ENCODE assay signal across 14 mouse cellular contexts in the genomic region with DNA sequence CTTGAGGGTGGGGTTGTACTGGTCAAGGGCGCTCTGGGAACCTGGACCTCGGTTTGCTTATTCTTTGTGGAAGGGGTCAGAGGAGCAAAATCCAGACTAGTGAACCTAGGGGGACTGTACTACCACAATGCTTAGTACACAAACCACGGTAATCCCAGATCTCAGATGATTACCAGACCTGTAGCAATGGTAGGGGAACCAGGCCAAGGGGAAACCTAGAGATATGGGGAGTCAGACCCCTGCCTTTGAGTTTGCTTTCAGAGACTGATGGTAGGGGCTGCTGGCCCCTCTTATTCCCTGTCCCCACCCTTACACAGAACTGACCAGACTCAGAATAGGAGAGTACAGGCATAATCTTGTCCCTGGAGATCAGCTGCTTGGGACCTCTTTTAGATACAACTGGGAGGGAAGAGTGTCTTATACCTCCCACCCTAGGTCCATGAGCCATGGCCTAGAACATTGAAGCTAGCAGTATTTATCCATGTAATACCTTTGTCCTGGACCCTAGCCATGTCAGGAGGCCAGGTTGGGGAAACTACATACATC. TPM values are rescaled to one million over a fixed set of nuclear protein-coding genes. Genes with fewer than 3 reads are reported as not detected.
DNase-seq lines count a peak whose midpoint lies in the region; ATAC-seq and TF ChIP-seq lines count a peak whose summit lies in the region.
"Had no signal": no experiment of that assay in that cellular context is flagged by ENCODE, and none has a peak within 500 bp of the region (broad histone marks: within the 10 kb centered on the region; RNA-seq: fewer than 3 reads in every experiment).

No protein-coding gene starts in this region.

- peaks cover 76% of the 10 kb centered on the region for H3K27me3 ChIP-seq in kidney, postnatal 0 days (ENCODE audit: insufficient read depth, low read length)
- peaks cover 98% of the 10 kb centered on the region for H3K27me3 ChIP-seq in forebrain, embryonic 13.5 days
- peaks cover 34% of the 10 kb centered on the region for H3K27me3 ChIP-seq in hindbrain, postnatal 0 days (ENCODE audit: insufficient read depth, low read length)
- H3K27me3 ChIP-seq in neural tube, embryonic 14.5 days (ENCODE audit: control insufficient read depth, insufficient read depth, low read length): peaks cover 21% of the 10 kb centered on the region

- 28% methylated on average over 3 of the region's 3 CpGs for WGBS in kidney, postnatal 0 days
- WGBS in forebrain, embryonic 13.5 days: 8% methylated on average over 3 of the region's 3 CpGs
- WGBS in hindbrain, postnatal 0 days: 36% methylated on average over 3 of the region's 3 CpGs
- WGBS in neural tube, embryonic 14.5 days: 20% methylated on average over 3 of the region's 3 CpGs

- no peak overlapping the region for H3K27ac ChIP-seq in kidney, postnatal 0 days
- H3K27ac ChIP-seq in forebrain, embryonic 13.5 days: no peak overlapping the region
- H3K27ac ChIP-seq in hindbrain, postnatal 0 days: 0 out of 2 replicates have a peak overlapping the region, but pooled peaks have one; percentile 22
- 0 out of 2 replicates have a peak overlapping the region, but pooled peaks have one; percentile 16 for H3K27ac ChIP-seq in neural tube, embryonic 14.5 days (ENCODE audit: low read depth, low read length)
- H3K27ac ChIP-seq: gastrocnemius, adult 2 months; layer of hippocampus, adult 2 months had no signal

- no peak overlapping the region for H3K9ac ChIP-seq in kidney, postnatal 0 days (ENCODE audit: low read depth, low read length)
- no peak overlapping the region for H3K9ac ChIP-seq in forebrain, embryonic 13.5 days
- H3K9ac ChIP-seq in hindbrain, postnatal 0 days (replicated peaks; ENCODE audit: low read length): no peak overlapping the region
- no peak overlapping the region for H3K9ac ChIP-seq in neural tube, embryonic 14.5 days (replicated peaks; ENCODE audit: low read depth, low read length)
- H3K9ac ChIP-seq: heart, embryonic 12.5 days had no signal

- peaks cover 32% of the 10 kb centered on the region for H3K4me1 ChIP-seq in kidney, postnatal 0 days (replicated peaks; ENCODE audit: insufficient read depth, low read length)
- peaks cover 62% of the 10 kb centered on the region for H3K4me1 ChIP-seq in forebrain, embryonic 13.5 days
- H3K4me1 ChIP-seq in hindbrain, postnatal 0 days (ENCODE audit: insufficient read depth, low read length): peaks cover 19% of the 10 kb centered on the region
- peaks cover 39% of the 10 kb centered on the region for H3K4me1 ChIP-seq in neural tube, embryonic 14.5 days (ENCODE audit: control insufficient read depth, insufficient read depth, low read length)

- no peak for TF ChIP-seq CTCF in kidney, postnatal 0 days (IDR thresholded peaks at IDR 0.05; ENCODE audit: low read depth)
- TF ChIP-seq CTCF in hindbrain, postnatal 0 days (IDR thresholded peaks at IDR 0.05; ENCODE audit: low read depth): no peak

- ATAC-seq in kidney, postnatal 0 days (replicated peaks; ENCODE audit: low FRiP score, low read depth): no peak
- ATAC-seq in forebrain, embryonic 13.5 days: no peak
- no peak for ATAC-seq in hindbrain, postnatal 0 days
- ATAC-seq in neural tube, embryonic 14.5 days (ENCODE audit: low read depth): no peak
- ATAC-seq: inflammation-experienced regulatory T-cells, adult 6 months had no signal

- no peaks in the 10 kb centered on the region for H3K9me3 ChIP-seq in kidney, postnatal 0 days (replicated peaks; ENCODE audit: low read length)
- no peaks in the 10 kb centered on the region for H3K9me3 ChIP-seq in forebrain, embryonic 13.5 days (replicated peaks)
- H3K9me3 ChIP-seq in hindbrain, postnatal 0 days (ENCODE audit: low read length): no peaks in the 10 kb centered on the region
- H3K9me3 ChIP-seq in neural tube, embryonic 14.5 days (ENCODE audit: control insufficient read depth, low read length): no peaks in the 10 kb centered on the region
- H3K9me3 ChIP-seq: heart, embryonic 12.5 days had no signal

- DNase-seq in kidney, postnatal 0 days (ENCODE audit: low spot score): no peak
- DNase-seq in kidney, postnatal 10 days: no peak
- DNase-seq in hindbrain, postnatal 0 days (ENCODE audit: low spot score): no peak
- DNase-seq in cerebellum, adult 9-10 months: no peak
- DNase-seq in left cerebral cortex, adult 8-10 months (ENCODE audit: low spot score in 2 of 2): no peak
- no peak for DNase-seq in kidney, postnatal 14 days
- DNase-seq: cerebellum, adult 8-10 months had no signal

- 0 out of 2 replicates have a peak overlapping the region, but pooled peaks have one; percentile 13 for H3K4me3 ChIP-seq in kidney, postnatal 0 days (replicated peaks; ENCODE audit: low read depth, low read length)
- peak overlapping the region; percentile 63 for H3K4me3 ChIP-seq in forebrain, embryonic 13.5 days
- H3K4me3 ChIP-seq in hindbrain, postnatal 0 days (ENCODE audit: low read length): 0 out of 2 replicates have a peak overlapping the region, but pooled peaks have one; percentile 56
- H3K4me3 ChIP-seq in neural tube, embryonic 14.5 days (ENCODE audit: low read depth, low read length): peak overlapping the region; percentile 62; the same call in 1 of the 2 replicates

- H3K4me2 ChIP-seq in kidney, postnatal 0 days (ENCODE audit: low read length): no peak overlapping the region
- H3K4me2 ChIP-seq in forebrain, embryonic 13.5 days: peak overlapping the region; percentile 98
- H3K4me2 ChIP-seq in hindbrain, postnatal 0 days (ENCODE audit: low read depth, low read length): peak overlapping the region; percentile 91
- H3K4me2 ChIP-seq in neural tube, embryonic 14.5 days (ENCODE audit: low read depth, low read length): peak overlapping the region; percentile 94

- H3K36me3 ChIP-seq in kidney, postnatal 0 days (ENCODE audit: insufficient read depth, low read length): no peaks in the 10 kb centered on the region
- H3K36me3 ChIP-seq in forebrain, embryonic 13.5 days (ENCODE audit: poor library complexity, severe bottlenecking): no peaks in the 10 kb centered on the region
- no peaks in the 10 kb centered on the region for H3K36me3 ChIP-seq in hindbrain, postnatal 0 days (ENCODE audit: insufficient read depth, low read length)
- no peaks in the 10 kb centered on the region for H3K36me3 ChIP-seq in neural tube, embryonic 14.5 days (ENCODE audit: control insufficient read depth, insufficient read depth, low read length)
- H3K36me3 ChIP-seq: heart, embryonic 12.5 days had no signal

RNA-seq across cellular contexts. Expression of gene Elfn1, which starts 3.1 kb away (rescaled TPM):
- polyA plus RNA-seq in kidney, postnatal 0 days (2015; fragmentation: Nextera tagmentation; extraction: Ambion mirVana): 0.22 and 0.33 TPM in 2 replicates
- 0.44 and 1.1 TPM in 2 replicates for polyA plus RNA-seq in forebrain, embryonic 13.5 days (2015; fragmentation: Nextera tagmentation; extraction: Ambion mirVana)
- 26.0 and 45.1 TPM in 2 replicates for total RNA-seq in hindbrain, postnatal 0 days (2014; rRNA removed)
- 2.3 and 3.3 TPM in 2 replicates for polyA plus RNA-seq in hindbrain, postnatal 0 days (2015; fragmentation: Nextera tagmentation; extraction: Ambion mirVana)
- polyA plus RNA-seq in neural tube, embryonic 14.5 days (2014; fragmentation: Nextera tagmentation; extraction: Ambion mirVana): 4.7 and 5.1 TPM in 2 replicates
- total RNA-seq in left cerebral cortex, adult 8-10 months (2022): 10 to 100 TPM; 30.3 to 34.3 (median 30.7) TPM
- total RNA-seq: gastrocnemius, adult 2 months; monocyte, adult 5-6 weeks had no signal
- polyA plus RNA-seq: inflammation-experienced regulatory T-cells, adult 6 months had no signal

Comparison
In these comparisons a context has a peak if more than half of its experiments do, and no peak if none do; other contexts are left out.
1. H3K27ac ChIP-seq: peak in hindbrain, postnatal 0 days (single experiment) and neural tube, embryonic 14.5 days (single experiment); none in kidney, postnatal 0 days (single experiment) and forebrain, embryonic 13.5 days (single experiment).
2. H3K4me3 ChIP-seq: peak in every context shown above with its lines; median percentile 63 in forebrain, embryonic 13.5 days; 62 in neural tube, embryonic 14.5 days; 56 in hindbrain, postnatal 0 days; 13 in kidney, postnatal 0 days.